Mouse (Mus musculus) heart, adult 2 months (tissue): ENCODE measurements around the gene Sept9.

Source experiments
- CTCF ChIP-seq: fragments of 200-600 bp; IDR thresholded peaks from 2 replicates; pipeline ENCODE4 v1.8.1; 2022; ENCODE audit warnings: antibody characterized with exemption, mild to moderate bottlenecking, moderate library complexity
- POLR2A ChIP-seq: fragments of 200-500 bp; IDR thresholded peaks from 2 replicates; pipeline ENCODE4 v1.6.1; 2011; ENCODE audit warnings: mild to moderate bottlenecking, low read depth, low read length, control low read depth; ENCODE audit not compliant: insufficient read depth

DNA sequence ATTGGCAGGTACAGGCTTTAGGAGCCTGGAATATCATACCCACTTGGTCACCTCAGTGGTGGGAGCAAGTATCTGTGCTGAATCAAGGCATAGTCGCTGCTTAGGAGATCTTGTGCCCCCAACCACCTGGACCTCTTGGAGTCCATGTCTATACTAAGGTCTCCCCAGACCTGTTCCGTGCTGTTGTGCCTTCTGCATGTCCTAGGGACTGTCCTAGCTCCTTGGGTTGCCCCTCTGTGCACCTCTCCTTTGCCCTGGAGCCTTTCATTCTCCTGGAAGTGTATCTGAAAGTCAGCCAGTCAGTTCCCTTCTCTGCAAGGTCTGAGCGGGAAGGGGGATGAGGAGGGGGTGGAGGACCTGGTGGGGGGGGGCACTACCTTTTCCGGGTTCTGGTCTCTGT lies 68.4 kb downstream of the Sept9 start:
- TF ChIP-seq POLR2A, result no peak
- no peak for TF ChIP-seq CTCF
